Mouse (Mus musculus) adrenal gland, postnatal 0 days (tissue): ENCODE measurements around the gene P2ry10. TPM values are rescaled to one million over a fixed set of nuclear protein-coding genes. Genes with fewer than 3 reads are reported as not detected.

Experiments
- polyA plus RNA-seq: library from polyadenylated mRNA; unstranded; fragments of >200 nt; fragmentation: Nextera tagmentation; extraction: Ambion mirVana; gene quantifications from 2 replicates; pipeline ENCODE4 v1.2.1, GENCODE M21; 2015

Gene P2ry10
- polyA plus RNA-seq = 0.06 and 0.19 TPM in 2 replicates

GRCm38 (mm10) chrX:107088177-107088576 lies at the start of gene P2ry10:
P2ry10 (plus strand) TSS chrX:107088492.

GRCm38 (mm10) chrX:107148681-107149080 lies 60.4 kb downstream of the P2ry10 start, which contains the start of gene P2ry10b:
P2ry10b (plus strand) TSS chrX:107148927.

Other genes starting within 250 kb of the P2ry10 start
- gene Rtl3, start 247.8 kb upstream of the P2ry10 start, polyA plus RNA-seq = 15.6 and 20.3 TPM in 2 replicates
- 9.8 and 10.1 TPM in 2 replicates for gene Lpar4, start 167.9 kb upstream of the P2ry10 start, polyA plus RNA-seq
- gene P2ry10b, start 60.4 kb downstream of the P2ry10 start, polyA plus RNA-seq = 0.61 and 1.3 TPM in 2 replicates
- not detected in 2 replicates for gene Gpr174, start 167.4 kb downstream of the P2ry10 start, polyA plus RNA-seq